Mouse (Mus musculus) C2C12 (cell line): Measurements from ENCODE around the gene 2310030G06Rik. TPM values are rescaled to one million over a fixed set of nuclear protein-coding genes. Genes with fewer than 3 reads are reported as not detected.
A peak's percentile ranks its signal among the peaks of the same experiment; 100 is the strongest.

ENCODE experiments used
- H3K27me3 ChIP-seq: one replicate; pipeline ENCODE4 v1.6.1; 2011; ENCODE audit not compliant: control insufficient read depth, insufficient read depth, insufficient read length
- H3K36me3 ChIP-seq: one replicate; pipeline ENCODE4 v1.6.1; 2011; ENCODE audit not compliant: control insufficient read depth, insufficient read depth
- H3K4me3 ChIP-seq: one replicate; pipeline ENCODE4 v1.5.1; 2011; ENCODE audit warnings: mild to moderate bottlenecking, control low read depth; ENCODE audit not compliant: poor library complexity, insufficient read depth, severe bottlenecking
- H3K79me2 ChIP-seq: one replicate; pipeline ENCODE4 v1.6.1; 2011; ENCODE audit not compliant: control insufficient read depth, insufficient read depth
- H3K79me3 ChIP-seq: one replicate; pipeline ENCODE4 v1.6.1; 2011; ENCODE audit warnings: low read depth, control low read depth
- H3ac ChIP-seq: one replicate; pipeline ENCODE3; 2011; ENCODE audit warnings: low read depth; ENCODE audit not compliant: control insufficient read depth, insufficient read length
- CEBPB ChIP-seq: IDR thresholded peaks from one replicate; pipeline ENCODE4 v1.6.1; 2011; ENCODE audit warnings: low read depth, mild to moderate bottlenecking, control low read depth, moderate library complexity
- CTCF ChIP-seq: IDR thresholded peaks from one replicate; pipeline ENCODE4 v1.5.1; 2011; ENCODE audit not compliant: control insufficient read depth, insufficient read depth, insufficient read length
- FOSL1 ChIP-seq: IDR thresholded peaks from one replicate; pipeline ENCODE4 v1.8.0; 2011; ENCODE audit warnings: mild to moderate bottlenecking, low read length; ENCODE audit not compliant: poor library complexity, insufficient read depth, severe bottlenecking
- MAX ChIP-seq: IDR thresholded peaks from one replicate; pipeline ENCODE4 v1.6.1; 2011; ENCODE audit warnings: mild to moderate bottlenecking, control low read depth
- MYOD1 ChIP-seq: IDR thresholded peaks from one replicate; pipeline ENCODE4 v1.6.1; 2011; ENCODE audit warnings: low read depth; ENCODE audit not compliant: control insufficient read depth, insufficient read length
- MYOG ChIP-seq: IDR thresholded peaks from one replicate; pipeline ENCODE4 v1.6.1; 2011; ENCODE audit not compliant: control insufficient read depth, insufficient read length; ENCODE audit errors: extremely low read depth
- USF1 ChIP-seq: IDR thresholded peaks from one replicate; pipeline ENCODE4 v1.6.1; 2011; ENCODE audit warnings: low read depth, mild to moderate bottlenecking, control low read depth, moderate library complexity
- polyA plus RNA-seq: library from polyadenylated mRNA; unstranded; fragments of >200 nt; fragmentation: generic; extraction: Trizol; gene quantifications from one replicate; pipeline ENCODE4 v1.2.1, GENCODE M21; 2012; ENCODE audit warnings: missing spikeins

2310030G06Rik gene
- polyA plus RNA-seq, 1 experiment = 1.3 TPM

GRCm38 (mm10) chr9:50738914-50739870, 7.1 kb downstream of the 2310030G06Rik start, which contains the start of gene Dixdc1:
TSS of gene Dixdc1 (minus strand) at chr9:50739517.
- TF ChIP-seq MAX (no peak), USF1 (no peak), MYOG (no peak), CTCF (no peak), CEBPB (no peak), MYOD1 (no peak), FOSL1 (no peak)
- H3K79me3 ChIP-seq = no peaks in the 10 kb centered on the region
- H3K27me3 ChIP-seq = no peaks in the 10 kb centered on the region
- H3K36me3 ChIP-seq = no peaks in the 10 kb centered on the region
- H3K4me3 ChIP-seq = no peak within 1 kb of the TSS
- H3ac ChIP-seq = no peak within 1 kb of the TSS
- H3K79me2 ChIP-seq = no peaks in the 10 kb centered on the region

GRCm38 (mm10) chr9:50734989-50735388, 11.3 kb downstream of the 2310030G06Rik start:
- TF ChIP-seq MYOG = no peak
- peak; percentile 56 for TF ChIP-seq CTCF
- H3K36me3 ChIP-seq = no peaks in the 10 kb centered on the region
- H3K79me2 ChIP-seq = no peaks in the 10 kb centered on the region
- H3K79me3 ChIP-seq = no peaks in the 10 kb centered on the region
- no peak overlapping the region for H3K4me3 ChIP-seq
- H3ac ChIP-seq = no peak overlapping the region
- no peaks in the 10 kb centered on the region for H3K27me3 ChIP-seq

GRCm38 (mm10) chr9:50732560-50732959, 13.8 kb downstream of the 2310030G06Rik start:
- TF ChIP-seq FOSL1 (no peak), MYOG (no peak), CEBPB (no peak), MAX (no peak), CTCF (no peak), USF1 (no peak), MYOD1 (no peak)
- no peaks in the 10 kb centered on the region for H3K79me2 ChIP-seq
- no peaks in the 10 kb centered on the region for H3K79me3 ChIP-seq

GRCm38 (mm10) chr9:50729600-50729999, 16.7 kb downstream of the 2310030G06Rik start:
- Histone ChIP-seq H3K79me3 (no peaks in the 10 kb centered on the region), H3K79me2 (no peaks in the 10 kb centered on the region), H3K36me3 (no peaks in the 10 kb centered on the region), H3ac (no peak overlapping the region), H3K4me3 (no peak overlapping the region), H3K27me3 (no peaks in the 10 kb centered on the region)
- TF ChIP-seq MYOD1 (no peak), MAX (no peak), MYOG (no peak), FOSL1 (no peak), CTCF (no peak), CEBPB (no peak), USF1 (no peak)

More at GRCm38 (mm10) chr9:50732560-50732959, 13.8 kb downstream of the 2310030G06Rik start:
- H3K4me3 ChIP-seq = no peak overlapping the region
- no peak overlapping the region for H3ac ChIP-seq
- no peaks in the 10 kb centered on the region for H3K36me3 ChIP-seq
- H3K27me3 ChIP-seq = no peaks in the 10 kb centered on the region

- H3ac ChIP-seq = peak overlapping the region; percentile 38
- peak overlapping the region; percentile 32 for H3K4me3 ChIP-seq
- H3K79me2 ChIP-seq = no peaks in the 10 kb centered on the region
- TF ChIP-seq USF1 (no peak), FOSL1 (no peak), CEBPB (no peak)
- no peaks in the 10 kb centered on the region for H3K27me3 ChIP-seq
- H3K36me3 ChIP-seq = no peaks in the 10 kb centered on the region
- no peaks in the 10 kb centered on the region for H3K79me3 ChIP-seq
These were observed 18.2 kb downstream of the 2310030G06Rik start for GRCm38 (mm10) chr9:50727925-50728651.
